Mouse (Mus musculus): ENCODE measurements around the gene Smco3.

- TF ChIP-seq GATA1 (IDR thresholded peaks at IDR 0.05; ENCODE audit: low read length) (no peak), TAL1 (IDR thresholded peaks at IDR 0.05; ENCODE audit: low read length) (no peak)
These were observed 10.6 kb upstream of the Smco3 start for GRCm38 (mm10) chr6:136845706-136846480.

Measured in erythroblast, embryonic 14.5 days (primary cell).